ENCODE assay signal across 8 mouse cellular contexts in the genomic region with DNA sequence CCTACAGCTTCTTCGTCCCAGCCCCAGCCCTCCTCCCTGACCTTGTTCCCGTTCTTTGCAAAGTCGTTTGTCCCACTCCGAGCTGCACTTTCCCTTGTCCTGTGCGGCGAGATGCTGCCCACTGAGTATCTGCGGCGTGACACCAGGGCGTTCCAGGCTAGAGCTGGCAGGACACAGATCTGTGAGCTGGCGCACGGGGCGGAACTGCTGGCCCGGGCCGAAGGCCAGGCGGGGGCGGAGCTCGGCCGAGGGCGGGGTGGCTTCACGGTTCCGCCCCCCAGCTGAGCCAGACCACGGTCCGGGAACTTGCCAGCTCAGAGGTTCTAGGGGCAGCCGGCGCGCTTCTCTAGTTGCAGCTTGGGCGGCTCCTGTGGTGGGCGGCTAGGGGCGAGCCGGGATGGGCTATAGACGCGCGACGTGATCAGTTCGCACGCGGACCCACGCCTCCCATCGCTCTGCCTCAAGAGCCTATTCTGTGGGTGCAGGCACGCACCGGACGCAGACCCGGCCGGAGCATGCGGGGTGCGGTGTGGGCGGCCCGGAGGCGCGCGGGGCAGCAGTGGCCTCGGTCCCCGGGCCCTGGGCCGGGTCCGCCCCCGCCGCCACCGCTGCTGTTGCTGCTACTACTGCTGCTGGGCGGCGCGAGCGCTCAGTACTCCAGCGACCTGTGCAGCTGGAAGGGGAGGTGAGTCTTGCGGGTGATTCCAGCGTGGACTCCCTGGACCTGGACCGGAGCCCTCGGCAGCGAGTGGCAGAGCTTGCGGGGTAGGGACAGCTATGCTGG. TPM values are rescaled to one million over a fixed set of nuclear protein-coding genes. Genes with fewer than 3 reads are reported as not detected.
A peak's percentile ranks its signal among the peaks of the same experiment; 100 is the strongest.
DNase-seq lines count a peak whose midpoint lies in the region; ATAC-seq and TF ChIP-seq lines count a peak whose summit lies in the region.

No protein-coding gene starts in this region.

- no peaks in the 10 kb centered on the region for H3K9me3 ChIP-seq in embryonic facial prominence, embryonic 13.5 days
- H3K9me3 ChIP-seq in limb, embryonic 12.5 days, result no peaks in the 10 kb centered on the region
- H3K9me3 ChIP-seq in midbrain, embryonic 14.5 days (ENCODE audit: control insufficient read depth, low read length), result no peaks in the 10 kb centered on the region

- no peak for TF ChIP-seq POLR2A in kidney, adult 2 months (IDR thresholded peaks at IDR 0.05; ENCODE audit: low read depth, low read length)

- H3K4me2 ChIP-seq in embryonic facial prominence, embryonic 13.5 days, result peak overlapping the region; percentile 98
- peak overlapping the region; percentile 97 for H3K4me2 ChIP-seq in limb, embryonic 12.5 days
- H3K4me2 ChIP-seq in midbrain, embryonic 14.5 days (ENCODE audit: low read length), result peak overlapping the region; percentile 98

- peak overlapping the region; percentile 79 for H3K9ac ChIP-seq in embryonic facial prominence, embryonic 13.5 days
- peak overlapping the region; percentile 69 for H3K9ac ChIP-seq in limb, embryonic 12.5 days (replicated peaks)
- peak overlapping the region; percentile 64 for H3K9ac ChIP-seq in midbrain, embryonic 14.5 days (replicated peaks; ENCODE audit: low read length)

- peaks cover 25% of the 10 kb centered on the region for H3K27me3 ChIP-seq in embryonic facial prominence, embryonic 13.5 days
- no peaks in the 10 kb centered on the region for H3K27me3 ChIP-seq in kidney, adult 2 months (replicated peaks; ENCODE audit: control insufficient read depth, insufficient read depth, low read length)
- peaks cover 31% of the 10 kb centered on the region for H3K27me3 ChIP-seq in limb, embryonic 12.5 days
- H3K27me3 ChIP-seq in midbrain, embryonic 14.5 days (ENCODE audit: control insufficient read depth, insufficient read depth, low read length), result peaks cover 24% of the 10 kb centered on the region

- ATAC-seq in embryonic facial prominence, embryonic 13.5 days (ENCODE audit: insufficient number of reproducible peaks, insufficient read depth, low FRiP score, low TSS enrichment, low read depth), result peak; percentile 76
- ATAC-seq in limb, embryonic 12.5 days (ENCODE audit: insufficient number of reproducible peaks, insufficient read depth, low FRiP score, low TSS enrichment, low read depth), result peak; percentile 86
- ATAC-seq in midbrain, embryonic 14.5 days (ENCODE audit: low FRiP score, low TSS enrichment), result peak; percentile 77

- H3K4me3 ChIP-seq in embryonic facial prominence, embryonic 13.5 days, result peak overlapping the region; percentile 72
- H3K4me3 ChIP-seq in kidney, adult 2 months (ENCODE audit: insufficient read depth, low read depth, low read length), result peak overlapping the region; percentile 84
- peak overlapping the region; percentile 72 for H3K4me3 ChIP-seq in limb, embryonic 12.5 days (replicated peaks)
- peak overlapping the region; percentile 65 for H3K4me3 ChIP-seq in midbrain, embryonic 14.5 days (replicated peaks; ENCODE audit: low read depth, low read length)

- TF ChIP-seq CTCF in kidney, adult 2 months (conservative IDR thresholded peaks at IDR 0.05; ENCODE audit: insufficient read depth, insufficient read length, low read depth, low read length), result no peak

- H3K4me1 ChIP-seq in embryonic facial prominence, embryonic 13.5 days, result peaks cover 45% of the 10 kb centered on the region
- peaks cover 24% of the 10 kb centered on the region for H3K4me1 ChIP-seq in kidney, adult 2 months (ENCODE audit: control insufficient read depth, insufficient read depth, low read length)
- H3K4me1 ChIP-seq in limb, embryonic 12.5 days (replicated peaks), result peaks cover 34% of the 10 kb centered on the region
- peaks cover 12% of the 10 kb centered on the region; the same call in 1 of the 2 replicates for H3K4me1 ChIP-seq in midbrain, embryonic 14.5 days (ENCODE audit: control insufficient read depth, insufficient read depth, low read length)

- peak overlapping the region; percentile 71 for H3K27ac ChIP-seq in embryonic facial prominence, embryonic 13.5 days
- peak overlapping the region; percentile 81 for H3K27ac ChIP-seq in kidney, adult 2 months (ENCODE audit: insufficient read depth, low read depth, low read length)
- peak overlapping the region; percentile 69 for H3K27ac ChIP-seq in limb, embryonic 12.5 days
- H3K27ac ChIP-seq in midbrain, embryonic 14.5 days (replicated peaks; ENCODE audit: low read depth, low read length), result no peak overlapping the region

- no peaks in the 10 kb centered on the region for H3K36me3 ChIP-seq in embryonic facial prominence, embryonic 13.5 days
- H3K36me3 ChIP-seq in kidney, adult 2 months (ENCODE audit: control insufficient read depth, insufficient read depth, low read length), result no peaks in the 10 kb centered on the region
- H3K36me3 ChIP-seq in limb, embryonic 12.5 days, result no peaks in the 10 kb centered on the region
- no peaks in the 10 kb centered on the region for H3K36me3 ChIP-seq in midbrain, embryonic 14.5 days (ENCODE audit: control insufficient read depth, insufficient read depth, low read length)

- WGBS in embryonic facial prominence, embryonic 13.5 days, result 1% methylated on average over 68 of the region's 69 CpGs
- under 1% methylated on average over 68 of the region's 69 CpGs for whole genome bisulfite sequencing in kidney, adult 2 months
- WGBS in limb, embryonic 12.5 days, result under 1% methylated on average over 69 of the region's 69 CpGs
- under 1% methylated on average over 68 of the region's 69 CpGs for WGBS in midbrain, embryonic 14.5 days

- DNase-seq in 3134 (ENCODE audit: extremely low read depth, insufficient read length, low spot score), result peak; percentile 98
- peak; percentile 97 for DNase-seq in adrenal gland, postnatal 25 days
- DNase-seq in heart, adult 18-20 months, result peak; percentile 95 to 97
- DNase-seq in kidney, adult 2 months, result peak; percentile 97
- peak; percentile 80 for DNase-seq in midbrain, embryonic 14.5 days
- DNase-seq in spleen, adult 12 weeks (ENCODE audit: low spot score), result peak; percentile 71

RNA-seq across cellular contexts. Expression of a gene that starts 1.0 kb away (rescaled TPM):
- total RNA-seq in adrenal gland, postnatal 25 days (2021), result 27.6 and 33.6 TPM in 2 replicates
- polyA plus RNA-seq in embryonic facial prominence, embryonic 13.5 days (2015; fragmentation: Nextera tagmentation; extraction: Ambion mirVana), result 21.5 and 28.1 TPM in 2 replicates
- total RNA-seq in heart, adult 18-20 months (2021), result 10 to 100 TPM; 14.9 to 19.8 TPM
- polyA plus RNA-seq in kidney, adult 2 months (2012; rRNA removed), result 42.6 and 49.1 TPM in 2 replicates
- 7.5 and 9.2 TPM in 2 replicates for polyA plus RNA-seq in limb, embryonic 12.5 days (2016; fragmentation: Nextera tagmentation; extraction: Ambion mirVana)
- polyA plus RNA-seq in midbrain, embryonic 14.5 days (2014; fragmentation: Nextera tagmentation; extraction: Ambion mirVana), result 10.2 and 11.0 TPM in 2 replicates

RNA-seq across cellular contexts. Expression of a gene that starts 29.4 kb away (rescaled TPM):
- total RNA-seq in adrenal gland, postnatal 25 days (2021), result 14.9 and 16.9 TPM in 2 replicates
- polyA plus RNA-seq in embryonic facial prominence, embryonic 13.5 days (2015; fragmentation: Nextera tagmentation; extraction: Ambion mirVana), result 9.6 and 10.0 TPM in 2 replicates
- total RNA-seq in heart, adult 18-20 months (2021), result 1 to 10 TPM; 3.9 to 4.5 TPM
- polyA plus RNA-seq in kidney, adult 2 months (2012; rRNA removed), result 4.9 and 5.0 TPM in 2 replicates
- polyA plus RNA-seq in limb, embryonic 12.5 days (2016; fragmentation: Nextera tagmentation; extraction: Ambion mirVana), result 8.2 and 10.3 TPM in 2 replicates
- polyA plus RNA-seq in midbrain, embryonic 14.5 days (2014; fragmentation: Nextera tagmentation; extraction: Ambion mirVana), result 4.8 and 6.5 TPM in 2 replicates
